Mouse (Mus musculus) olfactory bulb, adult 2 months (tissue): ENCODE results near the gene Mcoln3.

ENCODE experiments used
- CTCF ChIP-seq: fragments of 200-500 bp; IDR thresholded peaks from 2 replicates; pipeline ENCODE4 v1.5.1; 2012; ENCODE audit warnings: low read depth, mild to moderate bottlenecking, low read length, moderate library complexity; ENCODE audit not compliant: insufficient read depth
- POLR2A ChIP-seq: fragments of 200-500 bp; IDR thresholded peaks from 2 replicates; pipeline ENCODE4 v1.6.1; 2012; ENCODE audit warnings: mild to moderate bottlenecking, low read depth, low read length, moderate library complexity; ENCODE audit not compliant: insufficient read depth

DNA sequence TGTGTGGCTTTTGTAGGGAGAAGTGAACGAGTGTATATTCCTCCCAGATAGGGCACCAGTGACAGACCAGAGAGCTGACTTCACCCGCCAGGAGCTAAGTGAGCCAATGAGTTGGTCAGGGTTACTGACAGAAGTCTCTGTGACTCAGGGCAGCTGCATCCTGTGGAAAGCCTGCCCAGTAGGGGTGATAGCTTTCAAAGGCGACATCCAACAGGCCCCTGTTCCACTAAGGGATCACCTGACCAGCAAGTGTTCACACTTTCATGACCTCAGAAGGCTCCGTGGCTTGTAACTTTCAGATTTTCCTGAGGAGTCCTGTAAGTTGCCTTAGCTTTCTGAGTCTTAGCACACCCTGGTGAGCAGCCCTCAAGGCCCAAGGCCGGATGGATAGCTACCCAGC, 55.8 kb downstream of the Mcoln3 start:
- TF ChIP-seq CTCF (no peak), POLR2A (no peak)
